Mouse (Mus musculus) kidney, adult 2 months (tissue): ENCODE data around the gene Ewsr1.

Experiments used
- CTCF ChIP-seq: fragments of 200-500 bp; conservative IDR thresholded peaks from 2 replicates; pipeline ENCODE4 v1.5.1; 2011; ENCODE audit warnings: low read depth, mild to moderate bottlenecking, control low read depth, low read length, moderate library complexity, mixed read lengths; ENCODE audit not compliant: insufficient read depth, insufficient read length
- POLR2A ChIP-seq: fragments of 200-500 bp; IDR thresholded peaks from one replicate; pipeline ENCODE4 v1.6.1; 2011; ENCODE audit warnings: low read depth, low read length, control low read depth

- no peak for TF ChIP-seq POLR2A
- TF ChIP-seq CTCF, result no peak
Measured at GRCm38 (mm10) chr11:5057541-5057855, 41.6 kb downstream of the Ewsr1 start.
